8 mouse cellular contexts compared by ENCODE assay signal in the genomic region with DNA sequence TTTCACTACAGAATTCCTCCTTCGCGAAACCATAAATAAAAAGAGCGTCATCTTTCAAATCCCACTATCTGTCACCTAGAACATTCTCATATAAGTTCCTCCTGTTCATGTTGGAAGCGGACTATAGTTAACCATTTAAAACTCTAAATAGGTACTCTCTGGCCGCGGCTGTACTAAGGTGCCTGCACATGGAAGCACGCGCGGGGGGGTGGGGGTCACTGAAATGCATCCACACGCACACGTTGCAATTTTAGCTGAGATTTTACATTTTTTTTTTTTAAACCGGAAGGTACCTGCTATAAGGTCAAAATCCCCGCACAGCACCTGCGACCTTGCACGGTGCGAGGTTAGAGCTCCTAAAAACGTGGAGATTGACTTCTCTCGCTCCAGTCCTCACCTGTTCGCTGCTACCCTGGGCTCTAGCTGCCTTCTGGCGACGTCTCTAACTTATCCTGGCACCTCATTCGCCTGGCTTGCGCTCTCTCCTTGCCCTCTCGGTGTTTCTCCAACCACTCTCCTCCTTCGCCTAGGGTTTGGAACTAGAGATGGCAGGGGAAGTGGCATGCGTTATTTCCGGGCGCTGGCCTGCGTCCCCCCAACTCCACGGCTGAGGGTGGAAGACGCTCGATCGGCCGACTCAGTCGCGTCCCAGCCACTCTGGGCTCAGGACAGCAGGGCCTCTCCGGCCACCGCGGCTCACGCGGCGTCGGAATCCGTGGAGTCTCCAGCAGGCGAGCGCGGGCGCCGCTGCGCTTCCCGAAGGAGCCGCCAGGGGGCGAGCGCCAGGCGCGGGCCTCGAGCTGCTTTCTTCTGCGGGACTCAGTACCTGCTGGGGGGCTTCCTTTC. TPM values are rescaled to one million over a fixed set of nuclear protein-coding genes. Genes with fewer than 3 reads are reported as not detected.
DNase-seq lines count a peak whose midpoint lies in the region; ATAC-seq and TF ChIP-seq lines count a peak whose summit lies in the region.

No protein-coding gene starts in this region.

- H3K9ac ChIP-seq in intestine, postnatal 0 days (ENCODE audit: low read depth, low read length): peak overlapping the region; percentile 87

- intact Hi-C loops in left cerebral cortex, postnatal 25 days (cut with DNase I): loop anchor here (1.0 to 5.0 kb wide), 5 partner anchors 121 to 603 kb away; no protein-coding TSS in a partner anchor

- peak; percentile 86 for DNase-seq in adrenal gland, adult 8-10 months
- peak; percentile 74 for DNase-seq in embryo, embryonic 11.5 days (ENCODE audit: low read depth, low spot score)
- peak; percentile 90 to 95 for DNase-seq in left cerebral cortex, postnatal 25 days (ENCODE audit: low spot score in 2 of 2)
- DNase-seq in right cerebral cortex, postnatal 14 days: peak; percentile 84
- peak; percentile 89 for DNase-seq in urinary bladder, postnatal 14 days (ENCODE audit: low spot score)

- TF ChIP-seq CTCF in intestine, postnatal 0 days (IDR thresholded peaks at IDR 0.05; ENCODE audit: low read depth): peak; percentile 94

- no peaks in the 10 kb centered on the region for H3K4me1 ChIP-seq in intestine, postnatal 0 days (replicated peaks; ENCODE audit: control insufficient read depth, insufficient read depth, low read length)

- peaks cover under 1% of the 10 kb centered on the region; the same call in 1 of the 2 replicates for H3K36me3 ChIP-seq in intestine, postnatal 0 days (ENCODE audit: control insufficient read depth, insufficient read depth)

- peak overlapping the region; percentile 92 for H3K4me2 ChIP-seq in intestine, postnatal 0 days (replicated peaks; ENCODE audit: low read depth)

- H3K27ac ChIP-seq in intestine, postnatal 0 days (ENCODE audit: low read depth, low read length): peak overlapping the region; percentile 99

- H3K27me3 ChIP-seq in intestine, postnatal 0 days (replicated peaks; ENCODE audit: control insufficient read depth, insufficient read depth, low read length): no peaks in the 10 kb centered on the region

- under 1% methylated on average over 58 of the region's 58 CpGs for WGBS in intestine, postnatal 0 days

- no peaks in the 10 kb centered on the region for H3K9me3 ChIP-seq in intestine, postnatal 0 days (ENCODE audit: control insufficient read depth)

- H3K4me3 ChIP-seq in intestine, postnatal 0 days (ENCODE audit: low read depth, low read length): peak overlapping the region; percentile 92

- ATAC-seq in granulocyte monocyte progenitor cell, adult 5-6 weeks (replicated peaks; ENCODE audit: poor library complexity, severe bottlenecking): peak; percentile 31
- ATAC-seq in intestine, postnatal 0 days: peak; percentile 33
- peak; percentile 35 for ATAC-seq in megakaryocyte-erythroid progenitor cell, adult 5-6 weeks (replicated peaks; ENCODE audit: low FRiP score, low TSS enrichment, poor library complexity, severe bottlenecking)

RNA-seq across cellular contexts. Expression of a gene that starts 1.9 kb away (rescaled TPM):
- total RNA-seq in adrenal gland, adult 8-10 months (2022): 10 to 100 TPM; 24.5 to 35.3 (median 33.9) TPM
- 7.9 and 9.1 TPM in 2 replicates for total RNA-seq in granulocyte monocyte progenitor cell, adult 5-6 weeks (2014; fragmentation: Nextera tagmentation)
- total RNA-seq in granulocyte monocyte progenitor cell, adult 5-6 weeks (2017): 6.8 and 9.3 TPM in 2 replicates
- polyA plus RNA-seq in intestine, postnatal 0 days (2015; fragmentation: Nextera tagmentation; extraction: Ambion mirVana): 36.1 and 41.1 TPM in 2 replicates
- total RNA-seq in left cerebral cortex, postnatal 25 days (2021): 100 to 1,000 TPM; 102 to 104 TPM
- total RNA-seq in megakaryocyte-erythroid progenitor cell, adult 5-6 weeks (2014; fragmentation: Nextera tagmentation): 4.5 and 5.1 TPM in 2 replicates
- 4.7 and 7.1 TPM in 2 replicates for total RNA-seq in megakaryocyte-erythroid progenitor cell, adult 5-6 weeks (2017)

Comparison
In these comparisons a context has a peak if more than half of its experiments do, and no peak if none do; other contexts are left out.
1. Peak in every context shown above with its lines: DNase-seq, ATAC-seq, H3K4me3 ChIP-seq and H3K27ac ChIP-seq.